Mouse (Mus musculus) heart, adult 2 months (tissue): ENCODE results near the gene Ubxn10.

Experiments
- CTCF ChIP-seq: fragments of 200-600 bp; IDR thresholded peaks from 2 replicates; pipeline ENCODE4 v1.8.1; 2022; ENCODE audit warnings: antibody characterized with exemption, mild to moderate bottlenecking, moderate library complexity
- POLR2A ChIP-seq: fragments of 200-500 bp; IDR thresholded peaks from 2 replicates; pipeline ENCODE4 v1.6.1; 2011; ENCODE audit warnings: mild to moderate bottlenecking, low read depth, low read length, control low read depth; ENCODE audit not compliant: insufficient read depth

- TF ChIP-seq CTCF, result no peak
- TF ChIP-seq POLR2A, result no peak
Observed at GRCm38 (mm10) chr4:138724354-138725126, 12.4 kb downstream of the Ubxn10 start, which contains the start of gene Pla2g2c.
